10 mouse cellular contexts compared by ENCODE assay signal in the genomic region with DNA sequence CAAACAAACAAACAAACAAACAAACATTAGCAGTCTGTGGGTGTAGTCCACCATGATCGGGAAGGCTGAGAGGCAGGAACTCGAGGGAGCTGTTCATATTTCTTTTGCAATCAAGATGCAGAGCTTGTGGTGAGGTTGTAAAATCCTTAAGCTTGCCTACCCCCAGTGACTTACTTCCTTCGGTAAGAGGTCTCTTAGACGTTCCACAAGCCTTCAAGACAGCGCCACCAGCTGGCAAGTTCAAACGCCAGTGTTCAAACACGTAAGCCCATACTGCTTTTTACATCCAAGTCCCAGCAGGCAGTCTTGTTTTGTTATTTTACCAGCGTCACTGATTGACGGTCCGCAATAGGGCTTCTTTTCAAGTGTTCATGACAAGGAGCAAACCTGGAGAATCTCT.
DNase-seq lines count a peak whose midpoint lies in the region; ATAC-seq and TF ChIP-seq lines count a peak whose summit lies in the region.
"Had no signal": no experiment of that assay in that cellular context is flagged by ENCODE, and none has a peak within 500 bp of the region (broad histone marks: within the 10 kb centered on the region; RNA-seq: fewer than 3 reads in every experiment).

No protein-coding gene starts in this region.

- intact Hi-C loops in left cerebral cortex, postnatal 14 days (cut with DNase I): loop anchor here (5.0 kb wide), 1 partner anchor 426 kb away; no protein-coding TSS in a partner anchor

- TF ChIP-seq POLR2A in thymus, adult 2 months (IDR thresholded peaks at IDR 0.05; ENCODE audit: control insufficient read depth, extremely low read depth, insufficient read depth, low read length, poor library complexity): no peak

- no peak for TF ChIP-seq EP300 in liver, embryonic 14.5 days (IDR thresholded peaks at IDR 0.05; ENCODE audit: low read depth)

- no peaks in the 10 kb centered on the region for H3K27me3 ChIP-seq in liver, embryonic 14.5 days (ENCODE audit: control insufficient read depth, insufficient read depth, low read length)
- no peaks in the 10 kb centered on the region for H3K27me3 ChIP-seq in liver, embryonic 11.5 days (replicated peaks; ENCODE audit: control insufficient read depth, insufficient read depth, low read length)
- H3K27me3 ChIP-seq in embryonic facial prominence, embryonic 10.5 days (replicated peaks; ENCODE audit: low read depth, poor library complexity, severe bottlenecking): no peaks in the 10 kb centered on the region
- H3K27me3 ChIP-seq in thymus, adult 2 months (ENCODE audit: control insufficient read depth, insufficient read depth, low read length): no peaks in the 10 kb centered on the region
- H3K27me3 ChIP-seq: heart, embryonic 13.5 days; liver, embryonic 13.5 days had no signal

- H3K27ac ChIP-seq in liver, embryonic 14.5 days: no peak overlapping the region
- no peak overlapping the region for H3K27ac ChIP-seq in liver, embryonic 11.5 days (ENCODE audit: low read depth, low read length)
- no peak overlapping the region for H3K27ac ChIP-seq in embryonic facial prominence, embryonic 10.5 days (replicated peaks)
- no peak overlapping the region for H3K27ac ChIP-seq in thymus, adult 2 months (ENCODE audit: control insufficient read depth, insufficient read depth, low read length)
- H3K27ac ChIP-seq: heart, embryonic 13.5 days; liver, embryonic 13.5 days had no signal

- no peaks in the 10 kb centered on the region for H3K4me1 ChIP-seq in liver, embryonic 14.5 days (replicated peaks; ENCODE audit: control insufficient read depth in 2 of 2, insufficient read depth in 2 of 2, low read length in 1 of 2)
- H3K4me1 ChIP-seq in liver, embryonic 11.5 days (replicated peaks; ENCODE audit: control insufficient read depth, insufficient read depth, low read length): no peaks in the 10 kb centered on the region
- no peaks in the 10 kb centered on the region for H3K4me1 ChIP-seq in embryonic facial prominence, embryonic 10.5 days
- no peaks in the 10 kb centered on the region for H3K4me1 ChIP-seq in thymus, adult 2 months (replicated peaks; ENCODE audit: control insufficient read depth, insufficient read depth, low read length)
- H3K4me1 ChIP-seq: heart, embryonic 13.5 days; liver, embryonic 13.5 days had no signal

- no peak for ATAC-seq in liver, embryonic 14.5 days (ENCODE audit: insufficient read depth)
- no peak for ATAC-seq in liver, embryonic 11.5 days (replicated peaks; ENCODE audit: low FRiP score)

- H3K9ac ChIP-seq in liver, embryonic 14.5 days (replicated peaks): no peak overlapping the region
- no peak overlapping the region for H3K9ac ChIP-seq in liver, embryonic 11.5 days (ENCODE audit: low read depth, low read length)
- H3K9ac ChIP-seq: heart, embryonic 13.5 days; liver, embryonic 13.5 days had no signal

- H3K36me3 ChIP-seq in liver, embryonic 14.5 days (replicated peaks; ENCODE audit: control insufficient read depth, insufficient read depth, low read depth): no peaks in the 10 kb centered on the region
- H3K36me3 ChIP-seq in liver, embryonic 11.5 days (ENCODE audit: control insufficient read depth, insufficient read depth, low read length): no peaks in the 10 kb centered on the region
- no peaks in the 10 kb centered on the region for H3K36me3 ChIP-seq in embryonic facial prominence, embryonic 10.5 days (replicated peaks)
- H3K36me3 ChIP-seq in thymus, adult 2 months (ENCODE audit: control insufficient read depth, insufficient read depth, low read length): no peaks in the 10 kb centered on the region
- H3K36me3 ChIP-seq: heart, embryonic 13.5 days; liver, embryonic 13.5 days had no signal

- no peaks in the 10 kb centered on the region for H3K9me3 ChIP-seq in liver, embryonic 14.5 days (ENCODE audit: control insufficient read depth, low read length)
- no peaks in the 10 kb centered on the region for H3K9me3 ChIP-seq in liver, embryonic 11.5 days (ENCODE audit: control insufficient read depth, low read length)
- H3K9me3 ChIP-seq in embryonic facial prominence, embryonic 10.5 days: no peaks in the 10 kb centered on the region
- H3K9me3 ChIP-seq: heart, embryonic 13.5 days; liver, embryonic 13.5 days had no signal

- TF ChIP-seq CTCF in liver, embryonic 14.5 days (IDR thresholded peaks at IDR 0.05; ENCODE audit: low read depth): peak; percentile 5; the same call in 1 of the 2 replicates
- TF ChIP-seq CTCF in thymus, adult 2 months (IDR thresholded peaks at IDR 0.05; ENCODE audit: borderline replicate concordance, control insufficient read depth, extremely low read depth, insufficient read depth, low read length, poor library complexity): no peak

- no peak overlapping the region for H3K4me3 ChIP-seq in liver, embryonic 14.5 days (ENCODE audit: insufficient read depth in 1 of 2, low read depth in 2 of 2, low read length in 2 of 2)
- no peak overlapping the region for H3K4me3 ChIP-seq in liver, embryonic 11.5 days (ENCODE audit: low read depth, low read length)
- H3K4me3 ChIP-seq in embryonic facial prominence, embryonic 10.5 days: no peak overlapping the region
- H3K4me3 ChIP-seq in thymus, adult 2 months (ENCODE audit: control insufficient read depth, insufficient read depth, low read length): no peak overlapping the region
- H3K4me3 ChIP-seq: heart, embryonic 13.5 days; liver, embryonic 13.5 days had no signal

- 40% methylated on average over 10 of the region's 10 CpGs for WGBS in liver, embryonic 14.5 days (ENCODE audit: insufficient replicate concordance)
- WGBS in liver, embryonic 11.5 days: 53% methylated on average over 10 of the region's 10 CpGs
- WGBS in embryonic facial prominence, embryonic 10.5 days: 56% methylated on average over 10 of the region's 10 CpGs
- 49% methylated on average over 10 of the region's 10 CpGs for WGBS in thymus, adult 2 months

- DNase-seq in liver, embryonic 14.5 days (ENCODE audit: low read depth in 3 of 3, low spot score in 3 of 3): no peak
- DNase-seq in liver, embryonic 11.5 days (ENCODE audit: low spot score): no peak
- peak; percentile 14 for DNase-seq in adrenal gland, adult 8-10 months
- DNase-seq in embryonic facial prominence, embryonic 10.5 days (ENCODE audit: low spot score): peak; percentile 17
- DNase-seq in thymus, adult 2 months: peak; percentile 44
- no peak for DNase-seq in left cerebral cortex, postnatal 14 days (ENCODE audit: low spot score in 2 of 2)
- no peak for DNase-seq in right cerebral cortex, postnatal 36 days (ENCODE audit: low spot score in 2 of 2)
- DNase-seq: cerebellum, adult 11-12 months; liver, embryonic 13.5 days had no signal

- H3K4me2 ChIP-seq in liver, embryonic 14.5 days (ENCODE audit: low read depth): no peak overlapping the region
- H3K4me2 ChIP-seq in liver, embryonic 11.5 days: no peak overlapping the region
- H3K4me2 ChIP-seq: heart, embryonic 13.5 days; liver, embryonic 13.5 days had no signal

Comparison
In these comparisons a context has a peak if more than half of its experiments do, and no peak if none do; other contexts are left out.
1. DNase-seq: peak in adrenal gland, adult 8-10 months (single experiment), embryonic facial prominence, embryonic 10.5 days (single experiment) and thymus, adult 2 months (single experiment); none in liver, embryonic 14.5 days (0 of 3), liver, embryonic 11.5 days (single experiment), left cerebral cortex, postnatal 14 days (0 of 2) and right cerebral cortex, postnatal 36 days (0 of 2).